Mouse (Mus musculus): ENCODE data around the gene Syt1. TPM values are rescaled to one million over a fixed set of nuclear protein-coding genes. Genes with fewer than 3 reads are reported as not detected.

Syt1 gene
- polyA plus RNA-seq, 1 experiment from 2014 or later: 8.6 TPM

DNA sequence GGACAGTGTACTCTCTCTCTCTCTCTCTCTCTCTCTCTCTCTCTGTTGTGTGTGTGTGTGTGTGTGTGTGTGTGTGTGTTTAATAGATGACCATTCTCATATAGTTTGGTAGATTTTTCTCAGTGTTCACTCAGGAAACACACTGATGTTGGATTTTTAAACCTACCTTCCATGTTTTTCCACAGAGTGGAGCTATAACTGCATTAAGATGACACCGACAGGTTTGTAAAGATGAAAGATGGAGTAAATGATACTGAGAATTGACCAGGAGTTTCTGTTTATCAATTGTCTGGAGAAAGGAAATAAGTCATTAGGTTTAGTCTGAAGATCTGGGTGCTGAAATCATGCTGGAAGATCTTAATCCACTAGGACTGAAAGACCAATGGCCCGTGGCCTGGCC, 554.9 kb downstream of the Syt1 start:
- WGBS: 73% methylated on average over 2 of the region's 2 CpGs
- H3K9me3 ChIP-seq (replicated peaks; ENCODE audit: control insufficient read depth, low read length): no peaks in the 10 kb centered on the region
- ATAC-seq (ENCODE audit: insufficient read depth, low FRiP score): no peak
- H3K27me3 ChIP-seq (ENCODE audit: control insufficient read depth, insufficient read depth, low read length): no peaks in the 10 kb centered on the region
- no peak overlapping the region for H3K4me3 ChIP-seq (replicated peaks; ENCODE audit: low read length)
- H3K4me2 ChIP-seq (ENCODE audit: low read depth, low read length): no peak overlapping the region
- H3K36me3 ChIP-seq (ENCODE audit: control insufficient read depth, insufficient read depth, low read length): no peaks in the 10 kb centered on the region
- no peak overlapping the region for H3K27ac ChIP-seq (ENCODE audit: low read length)
- no peak overlapping the region for H3K9ac ChIP-seq (ENCODE audit: low read length)
- H3K4me1 ChIP-seq (ENCODE audit: control insufficient read depth, insufficient read depth, low read length): no peaks in the 10 kb centered on the region

GRCm38 (mm10) chr10:108455204-108455603, 555.6 kb downstream of the Syt1 start:
- no peaks in the 10 kb centered on the region for H3K27me3 ChIP-seq (ENCODE audit: control insufficient read depth, insufficient read depth, low read length)
- no peak overlapping the region for H3K4me3 ChIP-seq (replicated peaks; ENCODE audit: low read length)
- no peak for ATAC-seq (ENCODE audit: insufficient read depth, low FRiP score)
- no peak overlapping the region for H3K27ac ChIP-seq (ENCODE audit: low read length)
- 65% methylated on average over 10 of the region's 10 CpGs for WGBS
- no peak overlapping the region for H3K4me2 ChIP-seq (ENCODE audit: low read depth, low read length)
- no peaks in the 10 kb centered on the region for H3K9me3 ChIP-seq (replicated peaks; ENCODE audit: control insufficient read depth, low read length)
- H3K4me1 ChIP-seq (ENCODE audit: control insufficient read depth, insufficient read depth, low read length): no peaks in the 10 kb centered on the region
- no peaks in the 10 kb centered on the region for H3K36me3 ChIP-seq (ENCODE audit: control insufficient read depth, insufficient read depth, low read length)
- H3K9ac ChIP-seq (ENCODE audit: low read length): no peak overlapping the region

GRCm38 (mm10) chr10:108454691-108455117, 556.1 kb downstream of the Syt1 start:
- WGBS: 47% methylated on average over 11 of the region's 11 CpGs
- H3K9ac ChIP-seq (ENCODE audit: low read length): no peak overlapping the region
- H3K9me3 ChIP-seq (replicated peaks; ENCODE audit: control insufficient read depth, low read length): no peaks in the 10 kb centered on the region
- no peak overlapping the region for H3K4me2 ChIP-seq (ENCODE audit: low read depth, low read length)
- H3K4me3 ChIP-seq (replicated peaks; ENCODE audit: low read length): no peak overlapping the region
- no peak overlapping the region for H3K27ac ChIP-seq (ENCODE audit: low read length)
- H3K36me3 ChIP-seq (ENCODE audit: control insufficient read depth, insufficient read depth, low read length): no peaks in the 10 kb centered on the region
- H3K27me3 ChIP-seq (ENCODE audit: control insufficient read depth, insufficient read depth, low read length): no peaks in the 10 kb centered on the region
- H3K4me1 ChIP-seq (ENCODE audit: control insufficient read depth, insufficient read depth, low read length): no peaks in the 10 kb centered on the region
- no peak for ATAC-seq (ENCODE audit: insufficient read depth, low FRiP score)

DNA sequence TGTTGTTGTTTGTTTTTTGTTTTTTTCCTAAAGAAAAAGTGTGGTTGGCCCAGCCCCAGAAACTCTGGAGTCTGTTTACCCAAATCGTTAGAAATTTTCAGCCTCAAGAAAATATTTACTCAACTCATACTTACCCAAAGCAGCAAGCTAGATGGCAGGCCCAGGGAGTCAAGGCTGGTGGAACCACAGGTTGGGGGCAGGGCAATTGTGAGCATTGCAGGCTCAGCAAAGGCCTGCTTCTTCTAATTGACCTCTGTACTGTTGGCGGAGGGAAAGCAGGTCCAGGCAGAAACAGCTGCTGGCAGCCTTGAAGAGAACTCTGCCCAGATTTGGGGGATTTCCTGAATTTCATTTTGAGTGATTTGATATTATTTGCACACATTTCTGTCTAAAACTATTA, 557.2 kb downstream of the Syt1 start:
- Histone ChIP-seq H3K36me3 (ENCODE audit: control insufficient read depth, insufficient read depth, low read length) (no peaks in the 10 kb centered on the region), H3K27me3 (ENCODE audit: control insufficient read depth, insufficient read depth, low read length) (no peaks in the 10 kb centered on the region), H3K27ac (ENCODE audit: low read length) (no peak overlapping the region), H3K4me1 (ENCODE audit: control insufficient read depth, insufficient read depth, low read length) (no peaks in the 10 kb centered on the region), H3K9me3 (replicated peaks; ENCODE audit: control insufficient read depth, low read length) (no peaks in the 10 kb centered on the region), H3K4me3 (replicated peaks; ENCODE audit: low read length) (no peak overlapping the region), H3K9ac (ENCODE audit: low read length) (no peak overlapping the region), H3K4me2 (ENCODE audit: low read depth, low read length) (no peak overlapping the region)
- 22% methylated on average over 2 of the region's 2 CpGs for WGBS
- peak; percentile 76; the same call in 1 of the 2 replicates for ATAC-seq (ENCODE audit: insufficient read depth, low FRiP score)

DNA sequence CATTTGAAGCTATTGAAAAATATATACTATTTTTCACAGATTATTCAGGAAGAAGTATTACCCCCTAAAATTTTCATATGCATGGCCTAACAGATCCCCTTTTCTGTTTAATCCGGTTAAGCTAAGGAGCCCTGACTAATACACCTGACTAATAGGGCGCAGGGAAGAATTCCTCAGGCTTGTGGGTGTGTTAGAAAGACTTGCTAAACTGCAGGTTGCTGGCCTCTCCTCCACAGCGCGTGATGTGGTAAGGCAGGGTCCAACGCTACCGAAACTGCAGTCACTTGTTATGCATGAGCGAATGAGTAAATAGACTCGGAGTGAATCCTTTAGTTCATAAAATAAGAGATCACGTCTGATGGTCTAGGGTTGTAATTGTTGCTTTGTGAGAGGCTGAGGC, 558.4 kb downstream of the Syt1 start:
- H3K4me2 ChIP-seq (ENCODE audit: low read depth, low read length): no peak overlapping the region
- no peak overlapping the region for H3K9ac ChIP-seq (ENCODE audit: low read length)
- no peak overlapping the region for H3K27ac ChIP-seq (ENCODE audit: low read length)
- H3K4me3 ChIP-seq (replicated peaks; ENCODE audit: low read length): no peak overlapping the region
- no peaks in the 10 kb centered on the region for H3K36me3 ChIP-seq (ENCODE audit: control insufficient read depth, insufficient read depth, low read length)
- ATAC-seq (ENCODE audit: insufficient read depth, low FRiP score): no peak
- H3K27me3 ChIP-seq (ENCODE audit: control insufficient read depth, insufficient read depth, low read length): no peaks in the 10 kb centered on the region
- no peaks in the 10 kb centered on the region for H3K9me3 ChIP-seq (replicated peaks; ENCODE audit: control insufficient read depth, low read length)
- 95% methylated on average over 9 of the region's 9 CpGs for WGBS
- H3K4me1 ChIP-seq (ENCODE audit: control insufficient read depth, insufficient read depth, low read length): no peaks in the 10 kb centered on the region

- H3K27ac ChIP-seq (ENCODE audit: low read length): no peak overlapping the region
- peaks cover 4% of the 10 kb centered on the region; the same call in 1 of the 2 replicates for H3K4me1 ChIP-seq (ENCODE audit: control insufficient read depth, insufficient read depth, low read length)
- ATAC-seq (ENCODE audit: insufficient read depth, low FRiP score): no peak
- 81% methylated on average over 8 of the region's 8 CpGs for WGBS
- no peak overlapping the region for H3K4me2 ChIP-seq (ENCODE audit: low read depth, low read length)
- H3K9me3 ChIP-seq (replicated peaks; ENCODE audit: control insufficient read depth, low read length): no peaks in the 10 kb centered on the region
- H3K4me3 ChIP-seq (replicated peaks; ENCODE audit: low read length): no peak overlapping the region
- H3K36me3 ChIP-seq (ENCODE audit: control insufficient read depth, insufficient read depth, low read length): no peaks in the 10 kb centered on the region
- H3K27me3 ChIP-seq (ENCODE audit: control insufficient read depth, insufficient read depth, low read length): no peaks in the 10 kb centered on the region
- H3K9ac ChIP-seq (ENCODE audit: low read length): no peak overlapping the region
Measured at GRCm38 (mm10) chr10:108451516-108451915, 559.3 kb downstream of the Syt1 start.

GRCm38 (mm10) chr10:108450401-108450800, 560.4 kb downstream of the Syt1 start:
- H3K4me3 ChIP-seq (replicated peaks; ENCODE audit: low read length): no peak overlapping the region
- H3K36me3 ChIP-seq (ENCODE audit: control insufficient read depth, insufficient read depth, low read length): no peaks in the 10 kb centered on the region
- H3K27me3 ChIP-seq (ENCODE audit: control insufficient read depth, insufficient read depth, low read length): no peaks in the 10 kb centered on the region
- WGBS: 84% methylated on average over 4 of the region's 4 CpGs
- peaks cover 14% of the 10 kb centered on the region for H3K4me1 ChIP-seq (ENCODE audit: control insufficient read depth, insufficient read depth, low read length)
- no peak for ATAC-seq (ENCODE audit: insufficient read depth, low FRiP score)
- H3K9me3 ChIP-seq (replicated peaks; ENCODE audit: control insufficient read depth, low read length): no peaks in the 10 kb centered on the region
- H3K9ac ChIP-seq (ENCODE audit: low read length): no peak overlapping the region
- no peak overlapping the region for H3K4me2 ChIP-seq (ENCODE audit: low read depth, low read length)
- H3K27ac ChIP-seq (ENCODE audit: low read length): no peak overlapping the region

DNA sequence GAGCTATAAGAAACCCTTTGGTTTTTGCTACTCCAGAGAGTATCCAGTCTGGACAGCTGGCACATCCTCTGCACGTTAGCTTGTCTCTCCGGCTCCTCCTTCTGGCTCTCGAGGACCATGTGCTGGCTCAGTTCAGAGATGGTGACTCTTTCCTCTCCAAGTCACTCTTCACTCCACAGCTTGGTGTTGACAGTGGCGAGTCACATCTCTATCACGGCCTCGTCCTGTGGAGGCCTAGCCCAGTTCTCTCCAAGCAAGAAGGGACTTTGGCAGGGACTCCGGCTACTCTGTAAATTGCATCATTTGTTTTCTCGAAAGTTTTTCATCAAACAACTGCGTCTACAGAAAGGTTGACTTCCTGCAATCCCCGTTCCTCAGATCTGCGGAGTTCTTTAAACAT, 562.4 kb downstream of the Syt1 start:
- Histone ChIP-seq H3K27ac (ENCODE audit: low read length) (no peak overlapping the region), H3K27me3 (ENCODE audit: control insufficient read depth, insufficient read depth, low read length) (no peaks in the 10 kb centered on the region), H3K4me3 (replicated peaks; ENCODE audit: low read length) (no peak overlapping the region), H3K4me1 (ENCODE audit: control insufficient read depth, insufficient read depth, low read length) (peaks cover 14% of the 10 kb centered on the region), H3K36me3 (ENCODE audit: control insufficient read depth, insufficient read depth, low read length) (no peaks in the 10 kb centered on the region), H3K4me2 (ENCODE audit: low read depth, low read length) (no peak overlapping the region), H3K9ac (ENCODE audit: low read length) (no peak overlapping the region), H3K9me3 (replicated peaks; ENCODE audit: control insufficient read depth, low read length) (no peaks in the 10 kb centered on the region)
- ATAC-seq (ENCODE audit: insufficient read depth, low FRiP score): no peak
- 72% methylated on average over 11 of the region's 11 CpGs for WGBS

Measured in stomach, embryonic 16.5 days (tissue).